Mouse (Mus musculus): Measurements from ENCODE around the gene Kidins220. TPM values are rescaled to one million over a fixed set of nuclear protein-coding genes. Genes with fewer than 3 reads are reported as not detected.
A peak's percentile ranks its signal among the peaks of the same experiment; 100 is the strongest.

The Kidins220 gene
- polyA plus RNA-seq, 1 experiment, result 44.5 TPM

DNA sequence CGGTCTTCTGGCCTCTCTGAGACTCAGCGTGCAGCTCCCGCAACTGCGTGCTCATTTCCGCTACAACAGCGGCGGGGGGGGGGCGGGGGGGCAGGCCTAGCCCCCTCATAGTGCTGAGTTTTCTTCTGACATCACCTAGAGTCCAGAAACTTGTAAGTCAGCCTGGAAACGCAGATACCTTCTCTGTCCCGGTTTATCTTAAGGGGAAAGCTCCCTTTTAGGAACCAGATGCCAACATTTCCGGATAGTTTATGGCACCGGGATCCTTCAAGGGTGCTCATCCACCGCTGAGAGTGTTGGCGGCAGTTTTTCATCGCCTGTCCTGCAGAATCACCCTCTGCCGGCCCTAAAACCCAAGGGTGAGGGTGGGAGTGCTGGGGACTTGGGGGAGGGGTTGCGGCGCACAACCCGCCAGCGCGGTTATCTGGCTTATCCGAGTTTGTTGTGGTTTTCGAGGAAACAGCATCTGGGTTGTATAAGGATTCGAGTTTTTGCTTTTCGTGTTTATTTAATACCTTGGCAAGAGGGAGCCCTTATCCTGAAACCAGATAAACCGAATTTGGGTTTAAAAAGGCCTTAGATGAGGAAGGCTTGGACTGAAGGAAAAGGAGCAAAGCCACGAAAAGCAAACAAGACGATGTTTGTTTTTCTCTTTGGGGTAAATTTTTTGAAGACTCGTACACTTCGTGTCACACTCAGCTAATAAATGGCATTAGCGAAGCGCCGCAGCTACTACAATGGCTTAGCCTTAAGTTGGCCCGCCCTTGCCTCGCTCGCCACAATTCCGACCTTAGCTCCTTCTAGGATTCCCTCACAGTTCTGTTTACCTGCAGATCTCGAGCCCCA, 125.1 kb downstream of the Kidins220 start:
- no peaks in the 10 kb centered on the region for H3K36me3 ChIP-seq (ENCODE audit: control insufficient read depth, insufficient read depth, low read length, poor library complexity, severe bottlenecking)
- H3K4me3 ChIP-seq (ENCODE audit: low read depth, low read length), result peak overlapping the region; percentile 59
- peaks cover 5% of the 10 kb centered on the region for H3K27me3 ChIP-seq (ENCODE audit: control insufficient read depth, insufficient read depth, low read length, poor library complexity, severe bottlenecking)
- H3K9me3 ChIP-seq (replicated peaks; ENCODE audit: control insufficient read depth, insufficient read depth, low read length, poor library complexity, severe bottlenecking), result no peaks in the 10 kb centered on the region
- H3K4me1 ChIP-seq (ENCODE audit: control insufficient read depth, insufficient read depth, low read length), result peaks cover 3% of the 10 kb centered on the region
- 0 out of 2 replicates have a peak overlapping the region, but pooled peaks have one; percentile 22 for H3K27ac ChIP-seq (ENCODE audit: insufficient read depth, low read length)
- no peak for TF ChIP-seq EP300 (IDR thresholded peaks at IDR 0.05; ENCODE audit: insufficient read depth, low read depth, low read length)
- TF ChIP-seq POLR2A (IDR thresholded peaks at IDR 0.05; ENCODE audit: insufficient read depth, low read length), result no peak
- no peak for TF ChIP-seq CTCF (IDR thresholded peaks at IDR 0.05; ENCODE audit: low read depth, low read length)
- peak overlapping the region; percentile 77 for H3K9ac ChIP-seq (ENCODE audit: low read depth, poor library complexity, severe bottlenecking)

DNA sequence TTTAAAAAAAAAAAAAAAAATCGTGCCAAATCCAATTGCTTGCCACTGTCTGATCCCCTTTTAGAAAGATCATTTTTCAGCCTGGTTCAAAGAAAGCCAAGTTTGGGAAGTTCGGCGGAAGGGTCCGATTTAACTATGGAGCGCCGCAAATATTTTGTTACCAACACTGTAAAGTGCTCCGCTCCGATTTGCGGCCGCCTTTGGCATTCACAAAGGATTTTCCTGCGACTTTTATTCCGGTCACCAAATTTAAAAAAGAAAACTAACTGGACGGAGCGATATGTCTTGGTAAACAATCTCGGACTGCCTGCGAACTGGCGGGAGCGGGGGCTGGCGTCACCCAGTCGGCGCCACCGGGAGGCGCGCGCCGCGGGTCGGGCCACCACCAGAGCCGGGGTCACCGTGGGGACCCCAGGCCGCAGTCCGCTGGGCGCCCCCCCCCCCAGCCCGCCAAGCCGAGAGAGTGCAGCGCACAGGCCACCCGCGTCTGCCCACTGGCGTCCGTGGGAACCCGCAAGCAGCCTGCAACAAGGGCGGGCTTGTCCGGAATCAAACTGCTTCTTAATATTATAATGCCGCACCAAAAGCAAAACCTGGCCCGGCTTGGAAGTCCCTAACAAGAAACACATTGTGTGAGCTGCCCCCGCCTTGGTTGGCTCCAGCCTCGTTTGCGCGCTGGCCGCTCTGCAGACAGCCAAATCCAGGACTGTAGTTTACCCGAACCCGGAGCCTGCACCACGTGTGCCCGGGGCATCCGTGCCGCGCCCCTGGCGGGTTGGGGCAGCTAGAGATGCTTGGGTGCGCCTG, 125.9 kb downstream of the Kidins220 start:
- TF ChIP-seq POLR2A (IDR thresholded peaks at IDR 0.05; ENCODE audit: insufficient read depth, low read length), result no peak
- TF ChIP-seq CTCF (IDR thresholded peaks at IDR 0.05; ENCODE audit: low read depth, low read length), result no peak
- TF ChIP-seq EP300 (IDR thresholded peaks at IDR 0.05; ENCODE audit: insufficient read depth, low read depth, low read length), result no peak
- H3K4me1 ChIP-seq (ENCODE audit: control insufficient read depth, insufficient read depth, low read length), result peaks cover 3% of the 10 kb centered on the region
- no peaks in the 10 kb centered on the region for H3K9me3 ChIP-seq (replicated peaks; ENCODE audit: control insufficient read depth, insufficient read depth, low read length, poor library complexity, severe bottlenecking)

DNA sequence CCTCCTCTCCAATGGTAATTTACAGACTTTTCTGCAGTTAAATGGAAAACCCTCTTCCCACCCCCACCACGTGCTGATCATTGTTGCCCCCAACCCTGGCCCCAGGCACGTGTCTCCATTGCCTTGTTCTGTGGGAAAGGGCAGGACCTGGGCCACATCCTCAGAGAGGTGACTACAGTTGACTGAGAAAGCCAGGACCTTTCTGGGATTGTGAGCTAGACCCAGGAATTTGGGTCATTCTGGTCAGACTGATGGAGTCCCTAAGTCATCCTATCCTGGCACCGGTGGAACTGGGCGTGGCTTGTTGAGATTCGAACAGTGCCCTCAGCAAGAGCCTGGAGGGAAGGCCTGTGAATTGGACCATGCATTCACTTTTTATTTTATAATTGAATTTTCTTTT, 126.7 kb downstream of the Kidins220 start:
- Histone ChIP-seq H3K36me3 (ENCODE audit: control insufficient read depth, insufficient read depth, low read length, poor library complexity, severe bottlenecking) (no peaks in the 10 kb centered on the region), H3K9ac (ENCODE audit: low read depth, poor library complexity, severe bottlenecking) (peak overlapping the region; percentile 77; the same call in 1 of the 2 replicates), H3K27me3 (ENCODE audit: control insufficient read depth, insufficient read depth, low read length, poor library complexity, severe bottlenecking) (peaks cover 5% of the 10 kb centered on the region), H3K4me3 (ENCODE audit: low read depth, low read length) (no peak overlapping the region), H3K4me1 (ENCODE audit: control insufficient read depth, insufficient read depth, low read length) (peaks cover 3% of the 10 kb centered on the region), H3K27ac (ENCODE audit: insufficient read depth, low read length) (no peak overlapping the region), H3K9me3 (replicated peaks; ENCODE audit: control insufficient read depth, insufficient read depth, low read length, poor library complexity, severe bottlenecking) (no peaks in the 10 kb centered on the region)
- TF ChIP-seq EP300 (IDR thresholded peaks at IDR 0.05; ENCODE audit: insufficient read depth, low read depth, low read length) (no peak), CTCF (IDR thresholded peaks at IDR 0.05; ENCODE audit: low read depth, low read length) (no peak), POLR2A (IDR thresholded peaks at IDR 0.05; ENCODE audit: insufficient read depth, low read length) (no peak)

More for the DNA sequence above, 125.9 kb downstream of the Kidins220 start:
- no peaks in the 10 kb centered on the region for H3K36me3 ChIP-seq (ENCODE audit: control insufficient read depth, insufficient read depth, low read length, poor library complexity, severe bottlenecking)
- peaks cover 5% of the 10 kb centered on the region for H3K27me3 ChIP-seq (ENCODE audit: control insufficient read depth, insufficient read depth, low read length, poor library complexity, severe bottlenecking)
- peak overlapping the region; percentile 77 for H3K9ac ChIP-seq (ENCODE audit: low read depth, poor library complexity, severe bottlenecking)
- H3K27ac ChIP-seq (ENCODE audit: insufficient read depth, low read length), result no peak overlapping the region
- H3K4me3 ChIP-seq (ENCODE audit: low read depth, low read length), result peak overlapping the region; percentile 39

GRCm38 (mm10) chr12:25103911-25104310, 129.2 kb downstream of the Kidins220 start:
- Histone ChIP-seq H3K9ac (ENCODE audit: low read depth, poor library complexity, severe bottlenecking) (no peak overlapping the region), H3K27ac (ENCODE audit: insufficient read depth, low read length) (no peak overlapping the region), H3K4me3 (ENCODE audit: low read depth, low read length) (no peak overlapping the region), H3K27me3 (ENCODE audit: control insufficient read depth, insufficient read depth, low read length, poor library complexity, severe bottlenecking) (peaks cover 5% of the 10 kb centered on the region), H3K36me3 (ENCODE audit: control insufficient read depth, insufficient read depth, low read length, poor library complexity, severe bottlenecking) (no peaks in the 10 kb centered on the region), H3K4me1 (ENCODE audit: control insufficient read depth, insufficient read depth, low read length) (no peaks in the 10 kb centered on the region), H3K9me3 (replicated peaks; ENCODE audit: control insufficient read depth, insufficient read depth, low read length, poor library complexity, severe bottlenecking) (no peaks in the 10 kb centered on the region)
- no peak for TF ChIP-seq POLR2A (IDR thresholded peaks at IDR 0.05; ENCODE audit: insufficient read depth, low read length)
- TF ChIP-seq EP300 (IDR thresholded peaks at IDR 0.05; ENCODE audit: insufficient read depth, low read depth, low read length), result no peak
- no peak for TF ChIP-seq CTCF (IDR thresholded peaks at IDR 0.05; ENCODE audit: low read depth, low read length)

DNA sequence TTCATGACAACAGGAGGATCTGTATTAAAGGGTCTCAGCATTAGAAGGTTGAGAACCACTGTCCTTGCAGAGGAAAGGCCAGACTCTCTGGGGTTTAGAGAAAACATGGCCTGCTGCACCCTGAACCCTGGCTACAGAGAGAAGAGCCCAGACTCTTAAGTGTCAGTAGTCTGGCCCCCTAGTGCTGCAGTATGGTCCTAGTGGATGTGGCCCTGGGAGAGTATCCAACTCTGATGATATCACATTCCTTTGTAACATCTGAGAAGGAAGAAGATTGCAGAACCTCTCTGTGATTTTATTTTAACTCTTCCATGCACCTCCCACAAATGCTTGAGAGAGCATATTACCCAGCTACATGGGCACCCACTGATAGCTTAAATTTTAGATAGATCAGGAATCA, 129.8 kb downstream of the Kidins220 start:
- H3K27me3 ChIP-seq (ENCODE audit: control insufficient read depth, insufficient read depth, low read length, poor library complexity, severe bottlenecking), result peaks cover 5% of the 10 kb centered on the region
- H3K4me3 ChIP-seq (ENCODE audit: low read depth, low read length), result no peak overlapping the region
- H3K9ac ChIP-seq (ENCODE audit: low read depth, poor library complexity, severe bottlenecking), result no peak overlapping the region
- peaks cover 2% of the 10 kb centered on the region for H3K4me1 ChIP-seq (ENCODE audit: control insufficient read depth, insufficient read depth, low read length)
- no peak for TF ChIP-seq CTCF (IDR thresholded peaks at IDR 0.05; ENCODE audit: low read depth, low read length)
- no peak for TF ChIP-seq POLR2A (IDR thresholded peaks at IDR 0.05; ENCODE audit: insufficient read depth, low read length)
- no peak for TF ChIP-seq EP300 (IDR thresholded peaks at IDR 0.05; ENCODE audit: insufficient read depth, low read depth, low read length)
- no peaks in the 10 kb centered on the region for H3K9me3 ChIP-seq (replicated peaks; ENCODE audit: control insufficient read depth, insufficient read depth, low read length, poor library complexity, severe bottlenecking)
- no peaks in the 10 kb centered on the region for H3K36me3 ChIP-seq (ENCODE audit: control insufficient read depth, insufficient read depth, low read length, poor library complexity, severe bottlenecking)
- H3K27ac ChIP-seq (ENCODE audit: insufficient read depth, low read length), result no peak overlapping the region

All from ES-Bruce4 (cell line).